Mouse (Mus musculus) stomach, postnatal 0 days (tissue): ENCODE measurements at regions not wholly inside any gene's neighbourhood (a gene's known extent, or its start where the extent isn't known, plus 50 kb on each side); places are given as distances from the start of the nearest gene placed in this dataset.

Experiments used
- ATAC-seq: fragments of 200-750 bp; cut with Nextera tagmentation; 2 replicates; pipeline ENCODE4 v1.8.0; 2017; ENCODE audit not compliant: low FRiP score, low TSS enrichment
- DNase-seq: peaks from one replicate; pipeline ENCODE4 v3.0.0-alpha.2; 2016; ENCODE audit warnings: low spot score
- H3K27ac ChIP-seq: fragments of 300-500 bp; sonication (generic); replicated peaks from 2 replicates; pipeline ENCODE4 v1.5.1; 2014; ENCODE audit warnings: mild to moderate bottlenecking, control low read depth
- H3K27me3 ChIP-seq: fragments of 300-500 bp; sonication (generic); 2 replicates; pipeline ENCODE4 v1.6.1; 2014; ENCODE audit warnings: low read length; ENCODE audit not compliant: control insufficient read depth, insufficient read depth
- H3K36me3 ChIP-seq: fragments of 300-500 bp; sonication (generic); 2 replicates; pipeline ENCODE4 v1.6.1; 2014; ENCODE audit warnings: low read length, mixed read lengths; ENCODE audit not compliant: control insufficient read depth, insufficient read depth
- H3K4me1 ChIP-seq: fragments of 300-500 bp; sonication (generic); replicated peaks from 2 replicates; pipeline ENCODE4 v1.6.1; 2014; ENCODE audit warnings: antibody characterized with exemption; ENCODE audit not compliant: control insufficient read depth, insufficient read depth
- H3K4me2 ChIP-seq: fragments of 300-500 bp; sonication (generic); replicated peaks from 2 replicates; pipeline ENCODE4 v1.6.1; 2014; ENCODE audit warnings: low read depth, mild to moderate bottlenecking, control low read depth, moderate library complexity
- H3K4me3 ChIP-seq: fragments of 300-500 bp; sonication (generic); 2 replicates; pipeline ENCODE4 v1.5.1; 2014; ENCODE audit warnings: low read depth, low read length, control low read depth
- H3K9ac ChIP-seq: fragments of 300-500 bp; sonication (generic); 2 replicates; pipeline ENCODE4 v1.6.1; 2014; ENCODE audit warnings: mild to moderate bottlenecking, low read length, control low read depth, mixed read lengths
- H3K9me3 ChIP-seq: fragments of 300-500 bp; sonication (generic); 2 replicates; pipeline ENCODE4 v1.6.1; 2016; ENCODE audit warnings: low read length; ENCODE audit not compliant: control insufficient read depth
- CTCF ChIP-seq: IDR thresholded peaks from 2 replicates; pipeline ENCODE4 v1.5.1; 2016; ENCODE audit warnings: antibody characterized with exemption, low read depth, mild to moderate bottlenecking, moderate library complexity
- EP300 ChIP-seq: optimal IDR thresholded peaks from 2 replicates; pipeline ENCODE3; 2016; ENCODE audit warnings: antibody characterized with exemption
- WGBS: fragments of 180-500 bp; shearing (Covaris S2); extraction: QIAGEN DNeasy Blood & Tissue Kit; methylation state at CpG from one replicate; pipeline ENCODE4 v1.1.7; 2014; 5-methylcytosine and 5-hydroxymethylcytosine counted together

GRCm38 (mm10) chr3:104333345-104333744, 113.2 kb upstream of the Magi3 start:
- TF ChIP-seq EP300 (no peak), CTCF (no peak)
- no peaks in the 10 kb centered on the region for H3K36me3 ChIP-seq
- H3K27ac ChIP-seq, result no peak overlapping the region
- no peak overlapping the region for H3K4me2 ChIP-seq
- no peaks in the 10 kb centered on the region for H3K9me3 ChIP-seq
- no peaks in the 10 kb centered on the region for H3K4me1 ChIP-seq
- H3K4me3 ChIP-seq, result no peak overlapping the region
- no peak for ATAC-seq
- H3K27me3 ChIP-seq, result no peaks in the 10 kb centered on the region
- DNase-seq, result no peak
- WGBS, result 74% methylated on average over 10 of the region's 10 CpGs
- H3K9ac ChIP-seq, result no peak overlapping the region

GRCm38 (mm10) chr3:104330646-104331045, 110.5 kb upstream of the Magi3 start:
- no peak overlapping the region for H3K4me2 ChIP-seq
- no peak overlapping the region for H3K27ac ChIP-seq
- DNase-seq, result no peak
- H3K4me3 ChIP-seq, result no peak overlapping the region
- WGBS, result 80% methylated on average over 6 of the region's 6 CpGs
- H3K9ac ChIP-seq, result no peak overlapping the region
- H3K27me3 ChIP-seq, result no peaks in the 10 kb centered on the region
- no peak for ATAC-seq
- no peaks in the 10 kb centered on the region for H3K36me3 ChIP-seq
- H3K4me1 ChIP-seq, result no peaks in the 10 kb centered on the region
- no peaks in the 10 kb centered on the region for H3K9me3 ChIP-seq
- TF ChIP-seq EP300 (no peak), CTCF (no peak)

GRCm38 (mm10) chr3:104327829-104328228, 107.7 kb upstream of the Magi3 start:
- H3K36me3 ChIP-seq, result no peaks in the 10 kb centered on the region
- H3K4me2 ChIP-seq, result no peak overlapping the region
- no peaks in the 10 kb centered on the region for H3K27me3 ChIP-seq
- no peak overlapping the region for H3K9ac ChIP-seq
- H3K4me1 ChIP-seq, result no peaks in the 10 kb centered on the region
- H3K27ac ChIP-seq, result no peak overlapping the region
- H3K9me3 ChIP-seq, result no peaks in the 10 kb centered on the region
- no peak for TF ChIP-seq EP300
- TF ChIP-seq CTCF, result no peak
- no peak overlapping the region for H3K4me3 ChIP-seq
- DNase-seq (no peak), ATAC-seq (no peak)
- 91% methylated on average over 1 of the region's 1 CpGs for WGBS

GRCm38 (mm10) chr3:104327034-104327729, 107.0 kb upstream of the Magi3 start:
- H3K27me3 ChIP-seq, result no peaks in the 10 kb centered on the region
- H3K4me2 ChIP-seq, result no peak overlapping the region
- TF ChIP-seq CTCF (no peak), EP300 (no peak)
- no peaks in the 10 kb centered on the region for H3K9me3 ChIP-seq
- 76% methylated on average over 12 of the region's 12 CpGs for WGBS
- no peak overlapping the region for H3K9ac ChIP-seq
- H3K36me3 ChIP-seq, result no peaks in the 10 kb centered on the region
- H3K4me3 ChIP-seq, result no peak overlapping the region
- H3K27ac ChIP-seq, result no peak overlapping the region
- DNase-seq, result peak; percentile 39
- no peak for ATAC-seq
- H3K4me1 ChIP-seq, result no peaks in the 10 kb centered on the region

GRCm38 (mm10) chr3:104322591-104322990, 102.4 kb upstream of the Magi3 start:
- Histone ChIP-seq H3K9ac (no peak overlapping the region), H3K4me1 (no peaks in the 10 kb centered on the region; the same call in 1 of the 2 replicates), H3K4me2 (no peak overlapping the region), H3K4me3 (no peak overlapping the region), H3K9me3 (no peaks in the 10 kb centered on the region), H3K27ac (no peak overlapping the region), H3K36me3 (no peaks in the 10 kb centered on the region), H3K27me3 (no peaks in the 10 kb centered on the region)
- ATAC-seq, result no peak
- no peak for DNase-seq
- 68% methylated on average over 2 of the region's 2 CpGs for WGBS
- TF ChIP-seq CTCF (no peak), EP300 (no peak)

GRCm38 (mm10) chr3:104320404-104320803, 100.2 kb upstream of the Magi3 start:
- no peak for DNase-seq
- Histone ChIP-seq H3K9me3 (no peaks in the 10 kb centered on the region), H3K4me2 (no peak overlapping the region), H3K27ac (no peak overlapping the region), H3K36me3 (no peaks in the 10 kb centered on the region), H3K4me1 (no peaks in the 10 kb centered on the region; the same call in 1 of the 2 replicates), H3K4me3 (no peak overlapping the region), H3K27me3 (no peaks in the 10 kb centered on the region), H3K9ac (no peak overlapping the region)
- TF ChIP-seq EP300, result no peak
- no peak for TF ChIP-seq CTCF
- WGBS, result 43% methylated on average over 4 of the region's 4 CpGs
- no peak for ATAC-seq
